Mouse (Mus musculus): ENCODE data around the gene Tiam2.
A peak's percentile ranks its signal among the peaks of the same experiment; 100 is the strongest.

The Tiam2 gene

DNA sequence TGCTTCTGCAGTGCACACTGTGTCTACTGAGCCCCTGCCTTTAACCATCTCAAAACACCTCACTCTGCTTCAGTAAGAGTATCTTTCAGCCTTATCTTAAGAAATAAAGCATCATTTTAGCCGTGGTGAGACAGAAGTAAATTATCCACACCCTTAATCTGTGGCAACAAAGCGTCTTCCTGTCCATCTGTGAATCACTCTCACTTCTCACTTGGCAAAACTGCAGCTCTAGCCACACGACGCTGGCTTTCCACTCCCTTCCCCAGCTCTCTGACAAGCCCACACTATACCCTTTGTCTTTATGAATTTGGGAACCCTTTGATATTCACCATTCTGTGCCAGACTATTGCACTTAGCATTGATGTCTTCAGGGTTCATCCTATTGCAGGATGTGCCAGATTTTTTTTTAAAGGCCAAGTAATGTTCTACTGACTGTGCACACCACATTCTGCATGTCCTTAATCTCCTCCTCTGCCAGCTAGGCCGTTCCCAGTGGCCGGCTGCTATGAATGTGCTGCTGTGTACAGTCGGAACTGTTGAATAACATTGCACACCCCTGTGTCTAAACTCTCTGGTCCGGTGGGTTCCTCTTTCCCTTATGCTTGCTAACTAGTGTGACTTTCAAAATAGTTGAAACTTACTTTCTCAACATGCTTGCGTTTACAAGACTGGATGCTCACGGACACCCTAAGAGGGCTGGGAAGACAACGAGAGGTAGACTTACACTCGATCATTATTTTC is 126.4 kb downstream of the Tiam2 start:
- no peak for DNase-seq (ENCODE audit: low spot score in 2 of 2)

DNA sequence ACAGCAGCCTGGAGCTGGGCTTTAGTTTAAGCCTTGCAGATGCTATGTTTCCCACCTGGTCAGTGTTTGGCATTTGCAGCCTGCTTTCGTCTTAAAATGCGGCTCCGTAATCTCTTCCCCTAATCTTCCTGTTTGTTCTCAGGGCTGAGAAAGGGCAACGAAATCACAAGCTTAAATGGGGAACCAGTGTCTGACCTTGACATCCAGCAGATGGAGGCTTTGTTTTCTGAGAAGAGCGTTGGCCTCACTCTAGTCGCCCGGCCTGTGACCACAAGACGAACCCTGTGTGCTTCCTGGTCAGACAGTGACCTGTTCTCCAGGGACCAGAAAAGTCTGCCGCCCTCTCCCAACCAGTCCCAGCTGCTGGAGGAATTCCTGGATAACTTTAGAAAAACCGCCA is 127.6 kb downstream of the Tiam2 start:
- DNase-seq (ENCODE audit: low spot score in 2 of 2): no peak

DNA sequence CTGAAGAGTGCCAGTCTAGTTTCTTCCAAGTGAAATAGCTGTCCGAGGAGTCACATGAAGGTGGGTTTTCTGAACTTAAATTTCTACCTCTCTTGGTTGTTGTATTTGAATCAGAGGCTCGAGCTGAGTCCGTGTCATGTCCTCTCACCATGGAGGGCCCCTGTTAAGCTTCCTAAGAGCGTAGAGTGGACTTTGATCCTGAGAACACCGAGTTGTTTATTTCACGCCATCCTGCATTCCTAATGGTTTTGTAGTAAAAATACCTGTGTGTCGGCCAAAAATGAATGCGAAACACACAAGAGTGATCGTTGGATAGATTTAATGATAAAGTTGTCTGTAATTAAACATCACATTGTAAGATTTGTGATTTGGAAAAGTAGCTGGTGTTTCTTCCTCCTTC is 128.5 kb downstream of the Tiam2 start:
- no peak for DNase-seq (ENCODE audit: low spot score in 2 of 2)

DNA sequence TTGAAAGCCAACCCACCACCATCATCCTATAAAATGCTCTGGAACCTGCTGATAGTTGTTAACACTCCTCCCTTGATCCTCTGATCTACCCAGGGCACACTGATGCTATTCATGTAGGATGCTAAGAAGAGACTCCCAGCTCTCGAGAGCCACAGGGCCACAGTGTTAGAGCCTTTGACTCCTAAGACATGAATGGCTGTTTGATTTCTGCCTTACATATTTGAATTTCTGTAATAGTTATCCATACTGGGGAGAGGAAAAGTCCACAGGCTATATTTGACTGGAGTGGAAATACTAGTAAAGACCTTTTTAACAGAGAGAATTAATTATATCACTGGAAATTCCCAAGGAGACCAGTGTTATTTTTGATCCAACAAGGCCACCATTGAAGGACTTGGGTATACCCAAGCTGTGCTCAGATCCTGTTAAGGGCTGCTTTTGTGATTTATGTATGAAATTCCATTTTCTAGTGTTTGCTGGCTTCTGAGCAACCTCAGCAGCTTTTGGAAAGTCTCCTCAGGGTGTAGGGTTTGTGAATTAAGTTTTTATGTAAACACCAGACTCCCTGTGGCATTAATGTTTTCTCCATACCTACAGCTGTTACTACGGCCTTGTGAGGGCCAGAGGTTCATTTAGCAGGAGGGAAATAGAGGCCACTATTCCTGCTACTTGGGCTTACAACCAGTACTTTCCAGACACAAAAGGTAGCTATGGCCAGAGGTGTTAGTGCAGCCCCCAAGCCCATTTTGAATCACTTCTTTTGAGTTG is 131.7 kb downstream of the Tiam2 start:
- DNase-seq (ENCODE audit: low spot score in 2 of 2): no peak

DNA sequence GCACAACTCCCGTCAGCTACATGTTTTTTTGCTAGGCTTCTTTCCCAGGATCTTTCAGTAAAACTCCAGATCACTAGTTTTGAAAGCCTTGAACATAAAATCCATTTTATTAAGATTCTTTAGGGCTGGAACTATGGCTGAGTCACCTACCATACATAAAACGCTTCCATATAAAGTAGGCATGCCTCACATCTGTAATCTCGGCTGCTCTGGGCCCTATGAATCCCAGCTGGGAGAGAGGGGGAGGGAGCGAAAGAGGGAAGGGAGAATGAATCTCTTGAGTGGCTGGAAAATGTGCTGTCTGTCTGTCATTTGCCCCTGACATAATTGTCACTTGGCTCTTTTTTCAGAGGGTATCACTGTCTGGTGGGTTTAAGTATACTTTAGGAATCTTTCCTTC is 139.5 kb downstream of the Tiam2 start:
- DNase-seq (ENCODE audit: low spot score in 2 of 2): no peak

DNA sequence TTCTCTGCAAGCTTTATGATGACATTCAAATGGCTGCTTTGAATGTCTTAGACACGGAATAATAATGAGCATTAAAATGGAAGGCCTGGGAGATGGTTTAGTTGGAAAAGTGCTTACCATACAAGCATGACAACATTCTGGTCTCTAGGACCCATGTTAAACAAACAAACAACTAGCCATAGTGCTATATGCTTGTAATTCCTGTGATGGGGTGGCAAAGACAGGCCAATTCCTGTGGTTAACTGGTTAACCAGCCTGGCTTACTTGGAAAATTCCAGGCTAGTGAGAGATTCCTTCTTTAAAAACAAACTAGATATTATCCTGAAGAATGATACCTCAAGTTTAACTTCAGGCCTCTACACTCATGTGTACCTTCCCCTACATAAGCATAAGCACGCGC is 140.3 kb downstream of the Tiam2 start:
- no peak for DNase-seq (ENCODE audit: low spot score in 2 of 2)

DNA sequence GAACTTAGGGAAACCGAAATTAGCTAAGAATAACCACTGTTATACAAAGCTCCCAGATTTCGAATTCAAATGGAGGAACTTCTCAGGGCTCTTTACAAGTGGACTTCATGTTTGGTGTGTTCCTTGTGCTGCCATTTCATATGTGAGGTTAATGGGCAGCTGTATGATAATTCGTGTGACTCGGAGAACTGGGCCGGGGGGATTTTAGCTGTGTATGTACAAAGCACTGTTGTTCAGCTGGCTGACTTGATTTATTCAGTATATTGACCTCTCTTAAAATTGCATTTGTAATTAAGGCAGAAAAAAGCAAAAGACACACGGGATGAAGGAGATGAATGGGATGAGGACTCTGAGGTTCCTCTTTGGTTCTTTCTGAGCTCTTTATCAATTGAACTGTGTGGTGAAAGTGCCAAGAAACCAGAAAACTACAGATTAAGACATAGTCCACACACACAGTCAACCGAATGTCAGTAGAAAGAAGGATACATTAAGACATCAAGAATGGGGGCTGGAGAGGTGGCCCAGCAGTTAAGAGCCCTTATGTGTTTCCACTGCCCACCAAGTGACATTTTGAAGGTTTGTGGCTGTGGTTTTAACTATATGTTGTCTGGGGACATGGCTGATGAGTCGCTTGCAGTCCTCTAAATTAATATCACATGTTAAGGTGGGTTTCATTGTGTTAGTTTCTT is 141.4 kb downstream of the Tiam2 start:
- no peak for DNase-seq (ENCODE audit: low spot score in 2 of 2)

DNA sequence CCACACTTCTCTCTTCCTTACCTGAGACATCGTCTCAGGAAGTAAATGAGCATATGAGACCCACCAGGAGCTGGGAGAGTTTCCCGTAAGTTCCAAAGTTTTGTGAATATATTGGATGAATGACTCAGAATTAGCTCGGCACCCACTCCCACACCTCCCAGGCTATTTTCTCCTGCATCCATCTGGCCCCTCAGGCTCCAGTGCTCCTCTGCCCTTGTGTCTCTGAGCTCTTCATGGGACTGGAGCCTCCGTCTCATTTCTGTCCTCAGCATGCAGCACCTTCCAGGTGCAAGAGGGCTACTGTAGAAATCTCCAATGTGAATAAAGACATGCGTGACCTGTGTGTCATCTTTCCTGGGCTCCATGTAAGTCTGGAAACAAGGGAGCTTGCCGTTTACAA is 145.6 kb downstream of the Tiam2 start:
- no peak for DNase-seq (ENCODE audit: low spot score in 2 of 2)

DNA sequence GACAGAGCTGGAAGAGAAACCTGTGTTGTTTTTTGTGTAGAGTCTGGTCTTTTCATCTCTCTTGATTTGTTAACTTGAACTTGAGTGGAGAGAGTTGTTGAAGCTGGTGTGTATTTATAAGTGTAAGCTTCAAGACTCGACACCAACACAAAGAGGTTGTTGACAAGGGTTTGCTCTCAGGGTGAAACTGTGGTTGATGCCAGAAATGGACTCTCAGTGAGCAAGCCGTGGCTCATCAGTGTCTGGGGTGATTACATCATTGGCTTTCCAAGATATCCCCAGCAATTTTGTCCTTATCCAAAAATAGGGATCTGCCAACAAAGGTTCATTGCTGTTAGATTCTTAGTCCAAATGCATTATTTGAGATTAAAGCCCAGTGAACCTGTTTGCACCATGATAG is 150.2 kb downstream of the Tiam2 start:
- no peak for DNase-seq (ENCODE audit: low spot score in 2 of 2)

DNA sequence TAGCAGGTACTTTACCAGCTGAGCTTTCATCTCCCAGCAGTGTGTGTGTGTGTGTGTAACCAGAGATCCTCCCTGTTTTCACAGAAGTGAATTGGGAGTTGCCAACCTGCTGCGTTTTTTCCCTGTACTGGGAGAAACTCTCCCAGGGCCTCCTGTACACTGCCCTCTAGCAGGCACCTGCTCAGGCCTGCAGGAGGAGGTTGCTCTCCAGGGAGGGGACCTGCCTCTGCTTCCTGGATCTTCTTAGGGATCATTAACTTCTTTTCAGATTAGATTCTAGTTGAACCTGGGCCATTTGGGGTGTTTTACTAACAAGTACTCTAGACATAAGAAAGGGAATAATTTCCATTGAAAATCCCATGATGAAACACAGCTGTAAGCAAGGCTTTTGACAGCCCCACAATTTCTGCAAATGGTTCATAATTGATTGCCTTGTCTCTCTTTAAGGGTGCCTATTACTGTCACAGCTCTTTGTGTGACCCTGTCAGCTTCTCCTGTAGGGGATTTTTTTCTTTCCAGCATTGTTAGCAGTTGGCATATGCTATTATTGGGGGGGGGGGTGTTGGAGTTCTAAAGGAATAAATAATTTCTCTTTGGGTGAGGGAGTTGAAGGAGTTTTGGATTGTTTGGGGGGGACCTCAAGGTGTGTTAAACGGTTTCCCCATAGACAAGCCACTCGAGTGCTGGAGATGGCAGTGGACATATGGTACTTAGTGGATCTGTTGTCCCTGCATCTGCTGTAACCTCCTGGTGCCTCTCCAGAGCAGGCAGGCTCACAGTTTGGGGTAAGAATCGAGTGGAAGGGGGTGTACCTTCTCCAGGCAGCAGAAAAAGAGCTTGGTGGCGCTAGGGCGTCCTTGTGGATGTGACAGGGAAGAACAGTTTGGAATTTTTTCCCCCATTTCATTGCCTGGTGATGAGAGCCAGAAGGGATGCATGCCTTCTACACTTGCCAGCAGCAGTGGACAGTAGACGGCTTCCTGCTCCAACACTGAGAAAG is 155.5 kb downstream of the Tiam2 start:
- no peak for DNase-seq (ENCODE audit: low spot score in 2 of 2)

DNA sequence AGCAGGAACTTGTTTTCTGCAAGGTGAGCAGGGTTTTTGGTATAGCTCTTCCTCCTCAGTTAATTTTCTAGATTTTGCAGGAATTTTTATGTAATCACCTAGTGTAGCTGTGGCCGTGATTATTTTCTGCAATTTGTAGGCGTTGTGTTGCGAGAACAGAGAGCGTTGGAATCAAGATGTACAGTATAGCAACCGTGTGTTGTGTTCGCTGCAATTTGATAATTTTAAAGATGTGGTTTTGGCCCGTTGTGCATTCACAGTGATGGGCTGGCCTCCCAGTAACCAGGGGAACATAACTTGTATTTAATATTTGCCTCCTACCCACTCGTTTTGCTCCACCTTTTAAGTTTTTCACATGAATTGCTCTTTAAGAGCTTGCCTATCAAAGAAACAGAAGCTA is 156.7 kb downstream of the Tiam2 start:
- no peak for DNase-seq (ENCODE audit: low spot score in 2 of 2)

DNA sequence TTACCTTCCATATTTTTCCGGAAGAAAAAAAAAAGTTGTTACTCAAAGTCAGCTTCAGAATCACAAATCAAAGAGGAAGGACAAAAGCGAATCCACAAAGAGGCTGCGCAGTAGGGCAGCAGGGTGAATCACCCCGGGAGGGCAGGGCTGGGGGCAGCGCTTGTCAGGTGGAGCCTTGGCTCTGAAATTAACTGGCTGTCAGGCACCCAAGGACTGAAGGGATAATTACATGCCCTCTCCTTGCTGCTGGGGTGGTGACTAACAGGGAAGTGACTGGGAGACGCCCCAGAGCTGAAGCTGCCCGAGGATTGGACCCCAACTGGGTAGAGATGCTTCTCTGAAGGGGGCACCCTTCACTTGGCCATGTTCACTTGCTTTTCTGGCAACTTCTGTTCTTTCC is 159.5 kb downstream of the Tiam2 start:
- no peak for DNase-seq (ENCODE audit: low spot score in 2 of 2)

DNA sequence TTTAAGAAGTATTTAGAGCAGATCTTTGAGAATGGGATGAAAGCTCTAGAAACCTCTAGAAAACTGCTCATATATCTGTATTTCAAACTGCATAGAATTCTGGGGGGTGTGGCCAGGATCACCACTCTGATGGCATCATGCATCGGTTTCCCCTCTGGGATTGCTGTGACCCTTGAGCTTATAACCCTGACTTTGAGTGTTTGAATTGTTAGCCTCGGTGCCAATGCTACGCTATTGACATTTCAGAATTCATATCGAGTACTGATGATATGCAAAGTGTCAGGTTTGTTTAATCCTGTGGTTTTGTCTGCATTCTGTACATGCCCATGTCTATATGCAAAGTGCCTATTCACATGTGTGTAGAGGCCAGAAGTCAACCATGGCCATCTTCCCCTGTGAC is 160.8 kb downstream of the Tiam2 start:
- DNase-seq (ENCODE audit: low spot score in 2 of 2): no peak

DNA sequence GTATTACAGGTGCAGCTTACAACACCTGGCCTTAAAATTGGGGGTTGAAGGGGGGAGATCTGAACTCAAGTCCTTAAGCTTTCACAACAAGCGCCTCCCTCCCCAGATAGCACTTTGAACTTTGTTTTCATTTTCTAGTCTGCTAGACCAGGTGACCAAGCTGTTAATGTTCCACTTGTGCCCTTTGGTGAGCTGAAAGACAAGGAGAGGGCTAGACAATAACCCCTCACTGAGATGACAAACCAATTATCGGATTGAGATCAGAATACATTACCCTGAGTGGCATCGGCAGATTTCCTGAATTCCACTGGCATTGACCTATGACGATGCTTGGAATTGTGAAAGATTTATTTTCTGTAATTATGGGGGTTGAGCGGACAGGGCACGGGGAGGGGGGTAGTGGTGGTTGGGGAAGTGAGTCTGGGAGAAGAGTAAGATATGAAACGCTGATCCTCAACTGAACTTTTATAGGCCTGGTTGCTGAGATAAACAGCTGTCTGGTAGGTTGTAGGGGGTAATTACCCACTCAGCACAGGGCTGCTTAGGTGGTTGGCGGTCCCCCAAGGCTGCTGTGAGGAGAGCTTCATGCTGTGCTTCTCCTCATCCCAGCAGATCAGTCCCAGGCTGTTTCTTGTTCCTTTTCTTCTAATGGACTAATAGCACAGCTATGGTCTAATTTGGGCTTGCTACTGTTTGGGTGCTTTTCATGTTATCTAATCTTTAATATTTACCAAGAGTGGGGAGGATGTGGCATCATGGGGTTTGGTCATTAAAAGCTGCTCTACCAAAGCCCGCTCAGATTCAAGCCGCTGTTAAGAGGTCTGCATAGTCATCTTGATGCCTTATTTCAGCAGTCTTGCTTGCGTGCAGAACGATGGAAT is 161.6 kb downstream of the Tiam2 start:
- DNase-seq (ENCODE audit: low spot score in 2 of 2): no peak

DNA sequence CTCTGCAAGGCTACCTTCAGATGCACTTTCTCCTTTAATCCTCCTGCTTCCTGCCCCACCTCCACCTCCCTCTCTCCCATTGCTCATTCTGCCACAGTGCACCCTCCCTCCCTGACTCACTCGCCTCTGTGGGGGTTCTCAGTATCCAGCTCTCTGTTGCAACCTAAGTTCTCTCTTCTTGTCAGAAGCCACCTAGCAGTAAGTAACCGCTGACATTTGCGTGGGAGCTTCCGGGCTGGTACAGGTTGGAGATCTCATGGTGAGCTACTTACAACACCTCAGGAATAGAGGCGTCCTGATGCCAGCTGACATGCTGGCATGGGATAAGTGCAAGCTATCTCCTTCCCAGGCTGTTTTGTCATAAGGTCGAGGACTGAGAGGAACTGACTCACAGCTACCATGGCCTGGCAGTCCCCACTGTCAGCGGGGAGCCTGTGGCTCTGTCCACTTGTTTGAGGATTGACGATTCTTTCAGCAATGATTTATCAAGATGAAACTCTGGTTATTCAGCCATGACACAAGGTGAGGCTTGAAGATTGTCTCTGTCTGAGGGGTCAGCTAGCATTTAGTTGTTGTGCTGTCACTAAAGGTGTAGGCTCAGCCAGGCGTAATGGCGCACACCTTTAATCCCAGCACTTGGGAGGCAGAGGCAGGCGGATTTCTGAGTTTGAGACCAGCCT is 164.0 kb downstream of the Tiam2 start:
- no peak for DNase-seq (ENCODE audit: low spot score in 2 of 2)

DNA sequence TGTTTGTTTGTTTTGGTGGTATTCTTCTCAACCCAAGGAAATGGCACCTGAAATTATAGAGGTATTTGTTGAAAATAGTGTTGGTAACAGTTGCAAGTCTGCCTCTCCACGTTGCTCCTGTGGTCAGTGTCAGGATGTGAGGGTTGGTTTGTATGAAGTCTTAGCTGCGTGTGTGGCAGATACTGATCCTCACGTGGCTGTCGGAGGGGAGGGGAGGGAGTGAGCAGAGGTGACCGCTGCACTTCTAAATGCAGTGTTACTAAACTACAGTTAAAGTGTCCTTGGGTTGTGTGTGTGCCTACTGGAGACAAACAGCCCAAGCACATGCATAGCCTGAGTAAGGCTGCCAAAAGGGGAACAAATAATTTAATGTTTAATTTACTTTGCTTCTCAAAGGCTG is 164.7 kb downstream of the Tiam2 start:
- no peak for DNase-seq (ENCODE audit: low spot score in 2 of 2)

DNA sequence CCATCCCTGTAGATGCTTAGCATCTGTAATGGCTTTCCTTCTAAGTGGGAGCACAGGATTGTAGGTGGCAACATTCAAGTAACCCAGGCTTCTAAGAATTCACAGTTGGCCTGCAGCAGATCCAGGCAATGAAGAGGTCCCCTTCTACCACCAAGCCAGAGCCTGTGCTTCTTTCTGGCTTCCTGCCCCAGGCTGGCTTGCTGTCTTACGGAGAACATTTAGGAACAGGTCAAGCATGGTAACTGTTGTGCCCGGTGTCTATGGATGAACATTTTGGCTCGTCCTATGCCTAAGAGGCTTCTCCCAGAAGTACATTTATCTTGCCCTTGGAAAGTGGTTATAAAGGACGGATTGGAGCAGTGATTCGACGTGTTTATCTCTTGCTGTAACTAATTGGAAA is 165.3 kb downstream of the Tiam2 start:
- no peak for DNase-seq (ENCODE audit: low spot score in 2 of 2)

DNA sequence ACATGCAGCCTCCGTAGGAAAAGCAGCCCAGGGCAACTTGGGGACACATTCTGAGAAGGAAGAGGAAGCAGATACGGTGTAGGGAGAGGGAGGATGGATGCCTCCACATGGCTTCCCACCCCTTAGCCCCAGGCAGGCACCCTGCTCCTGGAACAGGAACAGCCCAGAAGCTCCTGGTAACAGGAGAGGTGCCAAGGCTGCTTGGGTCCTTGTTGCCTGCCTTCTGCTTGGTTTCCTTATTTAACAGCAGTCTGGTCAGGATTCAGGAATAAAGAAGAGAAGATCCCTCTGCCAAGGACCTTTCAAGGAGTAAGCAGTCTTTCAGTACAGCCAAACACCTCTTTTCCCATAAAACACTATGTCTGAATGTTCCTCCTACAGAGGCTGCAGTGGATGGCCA is 169.2 kb downstream of the Tiam2 start:
- no peak for DNase-seq (ENCODE audit: low spot score in 2 of 2)

DNA sequence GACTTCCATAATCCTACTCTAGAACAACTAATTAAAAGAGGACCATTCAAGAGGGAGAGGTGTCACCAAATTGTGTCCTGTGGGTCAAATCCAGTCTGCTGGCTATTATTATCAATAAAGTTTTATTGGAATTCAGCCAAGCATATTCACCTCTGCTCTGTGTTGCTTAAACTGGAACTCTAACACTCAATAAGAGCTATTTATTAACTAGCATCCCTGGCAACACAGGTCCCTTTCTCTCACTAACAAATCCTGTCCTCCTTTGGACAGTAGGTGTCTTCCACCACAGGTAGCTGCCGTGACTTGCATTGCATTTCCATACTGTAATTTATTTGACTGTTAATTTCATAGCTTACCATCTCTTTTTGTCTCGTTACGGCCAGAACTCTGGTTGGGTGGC is 169.7 kb downstream of the Tiam2 start:
- no peak for DNase-seq (ENCODE audit: low spot score in 2 of 2)

DNA sequence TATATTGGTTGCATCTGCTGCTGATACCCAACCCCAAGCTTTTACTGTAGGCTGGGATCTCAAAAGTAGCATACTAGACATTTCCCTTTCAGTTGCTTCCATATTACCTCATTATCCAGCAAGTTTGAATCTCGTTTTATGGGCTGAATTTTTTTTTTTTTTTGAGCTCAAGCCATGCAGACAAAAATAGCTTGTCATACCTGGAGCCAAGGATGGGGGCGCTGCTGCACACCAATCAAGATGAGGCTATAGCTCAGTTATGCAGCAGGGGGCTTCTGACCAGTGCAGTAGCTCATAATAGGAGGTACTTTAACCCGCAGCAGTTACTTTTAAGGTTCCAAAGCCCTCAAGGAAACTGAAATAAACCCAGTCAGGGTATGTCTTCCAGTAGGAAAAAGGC is 171.7 kb downstream of the Tiam2 start:
- DNase-seq (ENCODE audit: low spot score in 2 of 2): peak; percentile 40 to 72
